Mouse (Mus musculus) erythroblast, embryonic 14.5 days (primary cell): Measurements from ENCODE around the gene Vmn2r84.
"Not testable (repeated sequence)": the region's sequence is repeated elsewhere in the genome, so short reads cannot be mapped to it uniquely, and the experiment has no call there.

Experiments
- GATA1 ChIP-seq: IDR thresholded peaks from 2 replicates; pipeline ENCODE4 v1.6.1; 2012; ENCODE audit warnings: low read length, inconsistent platforms, mixed read lengths
- TAL1 ChIP-seq: IDR thresholded peaks from 3 replicates; pipeline ENCODE4 v1.6.1; 2012; ENCODE audit warnings: low read length, inconsistent platforms, mixed read lengths

GRCm38 (mm10) chr10:130340050-130340449 is 54.1 kb downstream of the Vmn2r84 start:
- not testable (repeated sequence) for TF ChIP-seq GATA1, TAL1
